Mouse (Mus musculus) myocyte (in vitro differentiated cells): ENCODE measurements around the gene Spint5.

Source experiments
- MAX ChIP-seq: IDR thresholded peaks from one replicate; pipeline ENCODE4 v1.6.1; 2011; ENCODE audit warnings: low read depth, mild to moderate bottlenecking, control low read depth
- MYOD1 ChIP-seq, 3 experiments: IDR thresholded peaks; one replicate each; pipeline ENCODE4 v1.6.1; 2011; ENCODE audit warnings: control low read depth in 2 of 3, low read depth in 2 of 3, mild to moderate bottlenecking in 2 of 3, moderate library complexity in 1 of 3; ENCODE audit not compliant: insufficient read length in 2 of 3, control insufficient read depth in 1 of 3
- MYOG ChIP-seq, 3 experiments: IDR thresholded peaks; one replicate each; pipeline ENCODE4 v1.6.1; 2011; ENCODE audit warnings: control low read depth in 2 of 3, low read depth in 2 of 3, mild to moderate bottlenecking in 2 of 3; ENCODE audit not compliant: insufficient read length in 2 of 3, control insufficient read depth in 1 of 3, insufficient read depth in 1 of 3
- POLR2A ChIP-seq: IDR thresholded peaks from one replicate; pipeline ENCODE4 v1.6.1; 2011; ENCODE audit warnings: low read depth, mild to moderate bottlenecking, control low read depth, moderate library complexity; ENCODE audit not compliant: insufficient read length
- POLR2AphosphoS2 ChIP-seq: IDR thresholded peaks from one replicate; pipeline ENCODE4 v1.6.1; 2011; ENCODE audit warnings: low read depth, control low read depth; ENCODE audit not compliant: insufficient read length
- TCF3 ChIP-seq: IDR thresholded peaks from one replicate; pipeline ENCODE4 v1.6.1; 2011; ENCODE audit warnings: low read depth, control low read depth; ENCODE audit not compliant: insufficient read length
- USF1 ChIP-seq: IDR thresholded peaks from one replicate; pipeline ENCODE4 v1.6.1; 2011; ENCODE audit warnings: low read depth, mild to moderate bottlenecking, control low read depth, moderate library complexity

GRCm38 (mm10) chr2:164734839-164735238 is 19.7 kb downstream of the Spint5 start:
- TF ChIP-seq POLR2A (no peak), TCF3 (no peak), USF1 (no peak), MYOD1 (IDR thresholded peaks at IDR 0.05; ENCODE audit: control insufficient read depth in 1 of 3, insufficient read length in 2 of 3, low read depth in 2 of 3) (no peak), POLR2AphosphoS2 (no peak), MAX (no peak), MYOG (IDR thresholded peaks at IDR 0.05; ENCODE audit: control insufficient read depth in 1 of 3, insufficient read depth in 1 of 3, insufficient read length in 2 of 3, low read depth in 2 of 3) (no peak)
